Mouse (Mus musculus) c-Kit-negative CD71-positive TER-119-positive erythroid progenitor cells, embryonic 14.5 days (primary cell): ENCODE measurements around the gene Set.
"Not testable (repeated sequence)": the region's sequence is repeated elsewhere in the genome, so short reads cannot be mapped to it uniquely, and the experiment has no call there.

ENCODE experiments used
- DNase-seq: peaks from one replicate; pipeline ENCODE4 v3.0.0-alpha.2; 2013; ENCODE audit warnings: low read depth, low spot score

Set gene

GRCm38 (mm10) chr2:30057223-30057904, at the start of gene Set:
Set (plus strand) TSS chr2:30057378.
- DNase-seq, result no peak

- no peak for DNase-seq
These were observed 48.1 kb upstream of the Set start for GRCm38 (mm10) chr2:30009101-30009500.

GRCm38 (mm10) chr2:30010840-30011281, 46.3 kb upstream of the Set start:
- no peak for DNase-seq

GRCm38 (mm10) chr2:30014326-30014966, 42.7 kb upstream of the Set start:
- no peak for DNase-seq

GRCm38 (mm10) chr2:30025454-30025853, 31.7 kb upstream of the Set start:
- DNase-seq, result no peak

- no peak for DNase-seq
These were observed 30.2 kb upstream of the Set start for GRCm38 (mm10) chr2:30026997-30027396.

GRCm38 (mm10) chr2:30032244-30032846, 24.8 kb upstream of the Set start:
- DNase-seq, result no peak

- no peak for DNase-seq
These were observed 24.2 kb upstream of the Set start for GRCm38 (mm10) chr2:30032957-30033356.

GRCm38 (mm10) chr2:30037762-30038161, 19.4 kb upstream of the Set start:
- DNase-seq, result no peak

GRCm38 (mm10) chr2:30038370-30038769, 18.8 kb upstream of the Set start:
- DNase-seq, result no peak

GRCm38 (mm10) chr2:30039687-30040086, 17.5 kb upstream of the Set start:
- DNase-seq, result no peak

- DNase-seq, result peak; percentile 47
These were observed 14.7 kb upstream of the Set start for GRCm38 (mm10) chr2:30042445-30042844.

GRCm38 (mm10) chr2:30044550-30044949, 12.6 kb upstream of the Set start:
- no peak for DNase-seq

GRCm38 (mm10) chr2:30047127-30047526, 10.1 kb upstream of the Set start:
- DNase-seq, result no peak

- no peak for DNase-seq
These were observed 9.1 kb upstream of the Set start for GRCm38 (mm10) chr2:30048101-30048501.

GRCm38 (mm10) chr2:30048699-30049388, 8.3 kb upstream of the Set start, which contains the start of gene Wdr34:
Wdr34 (minus strand) TSS chr2:30048881.
- peak; percentile 94 for DNase-seq

- DNase-seq, result no peak
These were observed 7.3 kb upstream of the Set start for GRCm38 (mm10) chr2:30049831-30050230.

GRCm38 (mm10) chr2:30051992-30052761, 5.0 kb upstream of the Set start:
- no peak for DNase-seq

GRCm38 (mm10) chr2:30055310-30055709, 1.9 kb upstream of the Set start:
- DNase-seq, result not testable (repeated sequence)

- DNase-seq, result no peak
These were observed 442 bp upstream of the Set start for GRCm38 (mm10) chr2:30056736-30057135.

GRCm38 (mm10) chr2:30058418-30058817, 1.2 kb downstream of the Set start:
- no peak for DNase-seq
